Mouse (Mus musculus) CH12.LX (cell line): Measurements from ENCODE around the gene Mpl. TPM values are rescaled to one million over a fixed set of nuclear protein-coding genes. Genes with fewer than 3 reads are reported as not detected.

Source experiments
- DNase-seq: peaks from one replicate; pipeline ENCODE4 v3.0.0-alpha.2; 2013; ENCODE audit errors: extremely low read depth
- H3K27ac ChIP-seq: 2 replicates; pipeline ENCODE4 v1.5.1; 2012; ENCODE audit warnings: low read depth, mild to moderate bottlenecking, control low read depth, moderate library complexity; ENCODE audit not compliant: insufficient read depth
- H3K27me3 ChIP-seq: replicated peaks from 2 replicates; pipeline ENCODE3; 2012; ENCODE audit warnings: inconsistent platforms
- H3K36me3 ChIP-seq, 2 experiments: replicated peaks in 1 of 2; 2 replicates each; pipeline versions ENCODE3 to v1.6.1; 2012; ENCODE audit warnings: inconsistent platforms in 1 of 2, low read length in 1 of 2, mild to moderate bottlenecking in 1 of 2, mixed read lengths in 1 of 2, moderate library complexity in 1 of 2; ENCODE audit not compliant: control insufficient read depth in 1 of 2, insufficient read depth in 1 of 2
- H3K4me1 ChIP-seq, 2 experiments: 2 replicates each; pipeline ENCODE4 v1.6.1; 2012; ENCODE audit warnings: inconsistent platforms in 1 of 2, moderate library complexity in 1 of 2; ENCODE audit not compliant: insufficient read depth in 2 of 2, control insufficient read depth in 1 of 2
- H3K4me2 ChIP-seq: 2 replicates; pipeline ENCODE4 v1.6.1; 2012; ENCODE audit warnings: low read depth, mild to moderate bottlenecking, control low read depth; ENCODE audit not compliant: poor library complexity, insufficient read depth, severe bottlenecking
- H3K4me3 ChIP-seq, 3 experiments: fragments of 150-350 bp in 1 of 3; sonication (generic) in 1 of 3; replicated peaks in 1 of 3; 2 replicates each; pipeline versions ENCODE3 to v1.5.1; 2011 to 2012; ENCODE audit warnings: low read depth in 2 of 3, low read length in 2 of 3, mild to moderate bottlenecking in 2 of 3, moderate library complexity in 2 of 3, control low read depth in 1 of 3, improper control_type of control experiment in 1 of 3, inconsistent platforms in 1 of 3, mixed read lengths in 1 of 3; ENCODE audit not compliant: poor library complexity in 1 of 3
- H3K79me2 ChIP-seq: replicated peaks from 2 replicates; pipeline ENCODE4 v1.6.1; 2012; ENCODE audit warnings: mild to moderate bottlenecking, moderate library complexity; ENCODE audit not compliant: control insufficient read depth, poor library complexity, insufficient read depth, severe bottlenecking; ENCODE audit errors: extremely low read depth
- H3K9ac ChIP-seq: 2 replicates; pipeline ENCODE4 v1.6.1; 2012; ENCODE audit warnings: low read depth, mild to moderate bottlenecking, control low read depth, moderate library complexity; ENCODE audit not compliant: insufficient read depth
- H3K9me3 ChIP-seq: replicated peaks from 2 replicates; pipeline ENCODE3; 2012; ENCODE audit warnings: low read length, inconsistent platforms, mixed read lengths
- BHLHE40 ChIP-seq: IDR thresholded peaks from 2 replicates; pipeline ENCODE4 v1.6.1; 2011; ENCODE audit warnings: mild to moderate bottlenecking, low read depth, low read length, improper control_type of control experiment
- CHD1 ChIP-seq: IDR thresholded peaks from 2 replicates; pipeline ENCODE4 v1.6.1; 2012; ENCODE audit warnings: low read depth, low read length, improper control_type of control experiment, inconsistent platforms
- CHD2 ChIP-seq: IDR thresholded peaks from 2 replicates; pipeline ENCODE4 v1.6.1; 2011; ENCODE audit warnings: low read length, improper control_type of control experiment
- CTCF ChIP-seq, 2 experiments: IDR thresholded peaks in 1 of 2; conservative IDR thresholded peaks in 1 of 2; 2 replicates each; pipeline ENCODE4 v1.5.1; 2011 to 2012; ENCODE audit warnings: low read depth in 2 of 2, low read length in 2 of 2, improper control_type of control experiment in 1 of 2, inconsistent platforms in 1 of 2, mild to moderate bottlenecking in 1 of 2, moderate library complexity in 1 of 2
- E2F4 ChIP-seq: IDR thresholded peaks from 2 replicates; pipeline ENCODE4 v1.6.1; 2011; ENCODE audit warnings: low read depth, low read length, improper control_type of control experiment; ENCODE audit not compliant: insufficient replicate concordance
- ELF1 ChIP-seq: IDR thresholded peaks from 2 replicates; pipeline ENCODE4 v1.6.1; 2014; ENCODE audit warnings: low read depth, mild to moderate bottlenecking, inconsistent platforms, low read length, improper control_type of control experiment
- EP300 ChIP-seq: IDR thresholded peaks from 2 replicates; pipeline ENCODE4 v1.6.1; 2011; ENCODE audit warnings: low read length, improper control_type of control experiment
- ETS1 ChIP-seq: conservative IDR thresholded peaks from 2 replicates; pipeline ENCODE4 v1.6.1; 2012; ENCODE audit warnings: low read depth, mild to moderate bottlenecking, inconsistent platforms, low read length, improper control_type of control experiment, moderate library complexity
- GABPA ChIP-seq: IDR thresholded peaks from 2 replicates; pipeline ENCODE4 v1.6.1; 2012; ENCODE audit warnings: low read depth, low read length, improper control_type of control experiment, inconsistent platforms; ENCODE audit not compliant: insufficient replicate concordance
- HCFC1 ChIP-seq: IDR thresholded peaks from 2 replicates; pipeline ENCODE4 v1.6.1; 2012; ENCODE audit warnings: low read depth, mild to moderate bottlenecking, inconsistent platforms, low read length, improper control_type of control experiment
- JUN ChIP-seq: IDR thresholded peaks from 2 replicates; pipeline ENCODE4 v1.6.1; 2011; ENCODE audit warnings: low read depth, mild to moderate bottlenecking, low read length, improper control_type of control experiment, moderate library complexity; ENCODE audit not compliant: insufficient read depth
- KAT2A ChIP-seq: IDR thresholded peaks from 2 replicates; pipeline ENCODE4 v1.6.1; 2012; ENCODE audit warnings: low read length, improper control_type of control experiment, inconsistent platforms; ENCODE audit not compliant: insufficient replicate concordance
- MAX ChIP-seq: IDR thresholded peaks from 2 replicates; pipeline ENCODE4 v1.6.1; 2011; ENCODE audit warnings: low read length, improper control_type of control experiment
- MAZ ChIP-seq: IDR thresholded peaks from 2 replicates; pipeline ENCODE4 v1.6.1; 2012; ENCODE audit warnings: low read depth, mild to moderate bottlenecking, inconsistent platforms, low read length, improper control_type of control experiment, moderate library complexity
- MEF2A ChIP-seq: IDR thresholded peaks from 2 replicates; pipeline ENCODE4 v1.6.1; 2014; ENCODE audit warnings: low read depth, mild to moderate bottlenecking, inconsistent platforms, low read length, improper control_type of control experiment, borderline replicate concordance
- MXI1 ChIP-seq: IDR thresholded peaks from 2 replicates; pipeline ENCODE4 v1.6.1; 2011; ENCODE audit warnings: mild to moderate bottlenecking, low read depth, low read length, improper control_type of control experiment
- MYC ChIP-seq: IDR thresholded peaks from 2 replicates; pipeline ENCODE4 v1.6.1; 2011; ENCODE audit warnings: low read depth, mild to moderate bottlenecking, improper control_type of control experiment, low read length
- NRF1 ChIP-seq: IDR thresholded peaks from 2 replicates; pipeline ENCODE4 v1.6.1; 2014; ENCODE audit warnings: low read depth, mild to moderate bottlenecking, inconsistent platforms, low read length, improper control_type of control experiment, moderate library complexity
- PAX5 ChIP-seq: IDR thresholded peaks from 2 replicates; pipeline ENCODE4 v1.6.1; 2012; ENCODE audit warnings: low read length, inconsistent platforms, mixed read lengths
- RAD21 ChIP-seq: IDR thresholded peaks from 2 replicates; pipeline ENCODE4 v1.6.1; 2011; ENCODE audit warnings: low read depth, mild to moderate bottlenecking, low read length, improper control_type of control experiment, moderate library complexity
- RCOR1 ChIP-seq: conservative IDR thresholded peaks from 2 replicates; pipeline ENCODE4 v1.6.1; 2012; ENCODE audit warnings: low read depth, mild to moderate bottlenecking, inconsistent platforms, low read length, improper control_type of control experiment
- SIN3A ChIP-seq: IDR thresholded peaks from 2 replicates; pipeline ENCODE4 v1.6.1; 2012; ENCODE audit warnings: low read length, improper control_type of control experiment, inconsistent platforms
- SMC3 ChIP-seq: IDR thresholded peaks from 2 replicates; pipeline ENCODE4 v1.6.1; 2011; ENCODE audit warnings: low read depth, low read length, improper control_type of control experiment
- TBP ChIP-seq: conservative IDR thresholded peaks from 2 replicates; pipeline ENCODE4 v1.6.1; 2011; ENCODE audit warnings: low read depth, low read length, improper control_type of control experiment
- UBTF ChIP-seq: IDR thresholded peaks from 2 replicates; pipeline ENCODE4 v1.6.1; 2012; ENCODE audit warnings: low read depth, mild to moderate bottlenecking, inconsistent platforms, low read length, improper control_type of control experiment, moderate library complexity
- USF1 ChIP-seq: IDR thresholded peaks from 2 replicates; pipeline ENCODE4 v1.6.1; 2014; ENCODE audit warnings: low read depth, mild to moderate bottlenecking, inconsistent platforms, low read length, improper control_type of control experiment
- USF2 ChIP-seq: conservative IDR thresholded peaks from 2 replicates; pipeline ENCODE4 v1.6.1; 2011; ENCODE audit warnings: low read depth, low read length, improper control_type of control experiment
- ZC3H11A ChIP-seq: IDR thresholded peaks from 2 replicates; pipeline ENCODE4 v1.6.1; 2012; ENCODE audit warnings: low read depth, mild to moderate bottlenecking, inconsistent platforms, low read length, improper control_type of control experiment
- ZKSCAN1 ChIP-seq: IDR thresholded peaks from 2 replicates; pipeline ENCODE4 v1.6.1; 2012; ENCODE audit warnings: low read depth, inconsistent platforms, low read length, improper control_type of control experiment, borderline replicate concordance
- ZMIZ1 ChIP-seq: IDR thresholded peaks from 2 replicates; pipeline ENCODE4 v1.6.1; 2012; ENCODE audit warnings: low read depth, mild to moderate bottlenecking, inconsistent platforms, low read length, improper control_type of control experiment
- ZNF384 ChIP-seq: IDR thresholded peaks from 2 replicates; pipeline ENCODE4 v1.6.1; 2012; ENCODE audit warnings: low read depth, low read length, improper control_type of control experiment, inconsistent platforms
- dilution Hi-C: fragments of 300-500 bp; cut with MboI; formaldehyde crosslinking; loops from 2 replicates; pipeline ENCODE4 v1.14.3; 2020; ENCODE audit warnings: low sequenced_read_pairs; ENCODE audit not compliant: extremely low pct_unique_long_range_greater_than_20kb, extremely low pct_ligation_motif_present
- in situ Hi-C: fragments of 300-500 bp; cut with MboI; formaldehyde crosslinking; loops from 3 replicates; pipeline ENCODE4 v1.14.3; 2019; ENCODE audit warnings: low sequenced_read_pairs, low pct_ligation_motif_present, low pct_unique_long_range_greater_than_20kb, mixed read lengths
- polyA plus RNA-seq: library from polyadenylated mRNA; unstranded; fragments of >175 nt; gene quantifications from 2 replicates; pipeline ENCODE4 v1.2.1, GENCODE M21; 2012; ENCODE audit warnings: low read depth; ENCODE audit not compliant: insufficient read length
- total RNA-seq, 2 experiments: library from RNA; depleted of rRNA; stranded (reverse); fragments of 300-350 nt in 1 of 2; fragments of >200 nt in 1 of 2; gene quantifications; 2 replicates each; pipeline ENCODE4 v1.2.3; 2012 to 2014

Gene Mpl
- total and polyA plus RNA-seq, 3 experiments: not detected

DNA sequence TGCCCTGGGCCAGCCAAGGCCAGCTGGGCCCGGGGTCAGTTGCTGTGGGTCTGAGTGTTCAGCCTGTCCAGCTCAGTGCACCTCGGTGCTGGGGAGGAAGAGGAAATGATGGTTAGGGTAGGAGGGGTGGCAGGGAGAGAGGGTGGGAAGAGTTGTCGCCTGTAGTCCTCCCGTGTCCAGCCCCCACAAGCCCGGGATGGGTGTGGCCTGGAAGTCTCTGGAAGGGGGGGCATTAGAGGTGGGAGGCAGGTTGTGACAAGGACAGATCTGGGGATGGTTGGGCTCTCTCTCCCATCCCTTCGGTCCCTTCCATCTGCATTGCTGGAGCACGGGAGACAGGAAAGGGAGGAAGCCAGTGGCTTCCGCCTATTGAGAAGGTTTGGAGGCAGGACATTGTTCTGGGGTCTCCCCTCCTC is 32.4 kb upstream of the Mpl start, which contains the start of gene Tie1:
TSS of gene Tie1 (minus strand) at position 345 of the 416 bp plus-strand sequence.
- no peak within 1 kb of the TSS for H3K9ac ChIP-seq
- in situ Hi-C loops: loop anchor here (10.0 kb wide), 1 partner anchor 55 kb away; the partner anchor contains the start of gene Tmem125
- no peaks in the 10 kb centered on the region for H3K36me3 ChIP-seq
- no peak for DNase-seq
- no peaks in the 10 kb centered on the region for H3K79me2 ChIP-seq
- TF ChIP-seq KAT2A (no peak), UBTF (no peak), NRF1 (no peak), MAZ (no peak), TBP (no peak), ZKSCAN1 (no peak), JUN (no peak), RCOR1 (no peak), CHD1 (no peak), EP300 (no peak), ZMIZ1 (no peak), CHD2 (no peak), PAX5 (no peak), MAX (no peak), CTCF (conservative IDR thresholded peaks at IDR 0.05 in 1 of 2, IDR thresholded peaks at IDR 0.05 in 1 of 2; ENCODE audit: low read depth in 2 of 2, low read length in 2 of 2) (no peak), SMC3 (no peak), MEF2A (no peak), RAD21 (no peak), ZC3H11A (no peak)
- TF ChIP-seq, all 38 proteins: peak for 0
- Histone ChIP-seq H3K4me3 (no peak within 1 kb of the TSS), H3K27me3 (peaks cover 47% of the 10 kb centered on the region), H3K27ac (no peak within 1 kb of the TSS), H3K4me2 (no peak within 1 kb of the TSS), H3K9me3 (no peaks in the 10 kb centered on the region), H3K4me1 (no peaks in the 10 kb centered on the region)
- dilution Hi-C loops: no loop called here

DNA sequence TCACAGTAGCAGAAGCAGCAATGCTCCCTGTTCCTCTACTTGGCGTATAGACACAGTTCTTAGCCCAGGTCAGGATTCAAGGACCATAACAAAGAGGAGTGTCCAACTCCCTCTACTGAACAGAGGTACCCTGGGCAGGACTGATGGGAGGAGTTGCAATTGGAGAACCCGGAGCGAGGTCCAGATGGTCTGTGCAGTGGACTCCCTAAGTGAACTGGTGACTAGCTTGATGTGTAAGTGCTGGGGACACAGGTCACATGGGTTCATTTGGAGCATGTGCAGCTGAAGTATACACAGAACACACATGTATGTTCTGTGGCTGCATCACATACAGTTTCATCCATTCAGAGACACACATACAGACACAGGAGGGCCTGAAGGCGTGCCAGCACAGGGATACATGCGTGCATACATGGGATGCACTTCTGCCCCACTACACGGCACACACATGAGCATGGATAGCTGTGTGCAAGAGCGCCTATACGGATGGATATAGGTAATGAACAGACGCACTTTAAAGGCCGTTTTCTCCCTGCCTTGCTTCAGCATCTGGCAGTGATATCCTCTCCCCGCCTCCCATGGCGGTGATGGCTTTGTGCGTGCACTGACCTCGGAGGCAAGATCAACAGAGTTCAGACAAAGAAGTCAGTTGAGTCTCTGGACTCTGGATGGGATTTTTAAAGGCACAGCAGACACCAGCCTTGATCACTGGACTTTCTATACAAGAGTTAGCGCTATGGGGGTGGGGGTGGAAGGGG is 19.6 kb upstream of the Mpl start:
- dilution Hi-C loops: no loop called here
- no peaks in the 10 kb centered on the region for H3K36me3 ChIP-seq
- H3K4me3 ChIP-seq: no peak overlapping the region
- peaks cover 93% of the 10 kb centered on the region for H3K27me3 ChIP-seq
- no peak overlapping the region for H3K4me2 ChIP-seq
- DNase-seq: no peak
- H3K9me3 ChIP-seq: peaks cover 9% of the 10 kb centered on the region
- in situ Hi-C loops: no loop called here
- H3K4me1 ChIP-seq: no peaks in the 10 kb centered on the region
- H3K9ac ChIP-seq: no peak overlapping the region
- H3K27ac ChIP-seq: no peak overlapping the region
- no peak for TF ChIP-seq KAT2A
- TF ChIP-seq ZC3H11A: no peak
- TF ChIP-seq RAD21: no peak
- no peak for TF ChIP-seq MXI1
- no peak for TF ChIP-seq USF2
- TF ChIP-seq EP300: no peak
- TF ChIP-seq SIN3A: no peak
- no peak for TF ChIP-seq HCFC1
- no peak for TF ChIP-seq NRF1
- no peak for TF ChIP-seq MYC
- TF ChIP-seq ETS1: no peak
- TF ChIP-seq BHLHE40: no peak
- no peak for TF ChIP-seq MEF2A
- no peak for TF ChIP-seq ELF1
- TF ChIP-seq ZNF384: no peak
- no peak for TF ChIP-seq MAX
- TF ChIP-seq ZMIZ1: no peak
- TF ChIP-seq USF1: no peak
- no peak for TF ChIP-seq GABPA
- no peak for TF ChIP-seq E2F4
- no peaks in the 10 kb centered on the region for H3K79me2 ChIP-seq
